Mouse (Mus musculus) skeletal muscle tissue, adult 2 months (tissue): ENCODE measurements around the gene Gm10277.
A peak's percentile ranks its signal among the peaks of the same experiment; 100 is the strongest.

Experiments used
- DNase-seq: peaks from one replicate; pipeline ENCODE4 v3.0.0-alpha.2; 2012; ENCODE audit warnings: low read depth, low spot score

Gene Gm10277

DNA sequence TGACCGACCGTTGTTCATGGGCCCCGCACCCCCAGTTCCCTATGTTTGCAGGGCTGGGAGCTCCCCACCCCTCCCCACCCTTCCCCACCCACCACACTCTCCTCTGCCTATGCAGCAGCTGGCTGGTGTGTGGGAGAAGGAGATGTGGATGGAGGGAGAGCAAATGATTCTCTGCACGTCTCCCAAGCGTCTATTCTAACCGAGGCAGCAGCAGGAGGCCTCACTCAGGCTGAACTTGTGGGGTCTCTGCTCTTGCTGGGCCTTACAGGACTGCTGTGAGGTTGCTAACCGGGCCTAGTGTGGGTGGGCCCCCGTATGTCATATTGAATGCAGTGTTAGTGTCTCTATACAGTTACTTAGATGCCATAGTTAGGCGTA lies 12.9 kb upstream of the Gm10277 start:
- DNase-seq = no peak

DNA sequence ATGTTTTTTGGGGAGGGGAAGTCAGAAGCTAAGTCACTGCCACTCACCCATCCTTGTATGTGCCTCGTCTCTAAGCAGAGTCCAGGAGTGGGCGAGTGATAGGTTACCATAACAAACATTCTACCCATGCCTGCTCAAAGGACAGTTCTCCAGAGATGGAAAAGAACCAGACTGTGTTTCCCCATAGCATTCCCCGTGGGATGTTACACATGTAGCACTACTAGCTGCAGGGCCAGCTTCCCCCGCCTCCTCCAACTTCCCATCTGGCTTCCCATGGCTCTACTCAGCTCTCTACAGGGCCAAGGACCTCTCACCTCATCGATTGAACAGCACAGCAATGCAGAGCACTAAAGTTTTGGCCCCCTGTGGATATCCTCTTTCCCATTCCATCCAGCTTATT lies 7.7 kb upstream of the Gm10277 start:
- DNase-seq = no peak

DNA sequence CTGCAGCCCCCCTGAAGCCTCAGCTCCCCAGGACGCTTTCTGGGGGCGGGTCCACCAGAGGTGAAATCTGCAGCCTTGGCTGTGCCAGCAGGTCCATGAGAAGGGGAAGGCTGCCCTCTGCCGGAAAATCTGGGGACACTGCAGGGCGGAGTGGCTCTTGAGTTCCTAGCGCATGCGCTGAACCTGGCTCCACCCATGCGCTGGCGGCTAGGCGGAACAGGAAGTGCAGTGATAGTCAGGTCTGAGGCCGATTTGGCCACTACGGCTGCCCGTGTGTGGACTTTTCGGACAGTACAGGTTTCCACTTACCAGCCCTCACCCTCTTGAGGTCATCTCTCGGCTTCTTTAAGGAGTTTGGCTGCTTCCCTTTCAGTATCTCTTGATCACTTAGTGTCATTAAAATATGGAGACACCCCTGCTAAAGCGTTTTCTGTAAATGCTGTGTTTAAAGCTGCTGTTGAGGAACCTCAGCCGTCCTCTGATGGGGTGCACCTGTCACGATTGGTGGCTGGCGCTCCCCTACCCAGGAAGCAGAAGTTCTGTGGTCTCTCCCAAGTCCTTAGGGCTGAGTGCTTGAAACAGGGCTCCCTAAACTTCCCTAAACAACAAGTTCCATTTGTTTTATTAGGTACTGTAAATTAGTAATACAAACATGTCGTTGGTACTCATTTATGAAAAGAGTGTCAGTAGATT lies 5.8 kb upstream of the Gm10277 start:
- DNase-seq = peak; percentile 97

DNA sequence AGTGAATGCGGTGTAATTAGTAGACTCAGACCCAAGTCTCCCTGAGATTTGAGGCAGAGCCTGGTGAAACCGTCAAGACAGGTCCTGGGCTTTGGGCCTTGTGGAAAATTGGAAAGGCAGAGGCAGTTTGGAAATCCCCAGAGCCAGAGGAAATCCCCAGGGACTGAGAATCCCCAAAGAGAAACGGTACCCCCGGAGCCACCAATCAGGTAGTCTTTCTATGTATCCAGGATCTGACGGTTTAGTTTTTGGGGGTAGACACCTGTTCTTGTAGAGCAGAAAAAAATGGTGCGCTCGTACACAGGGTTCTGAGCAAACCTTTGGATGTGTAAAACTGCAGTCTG lies 5.0 kb upstream of the Gm10277 start:
- DNase-seq = no peak

DNA sequence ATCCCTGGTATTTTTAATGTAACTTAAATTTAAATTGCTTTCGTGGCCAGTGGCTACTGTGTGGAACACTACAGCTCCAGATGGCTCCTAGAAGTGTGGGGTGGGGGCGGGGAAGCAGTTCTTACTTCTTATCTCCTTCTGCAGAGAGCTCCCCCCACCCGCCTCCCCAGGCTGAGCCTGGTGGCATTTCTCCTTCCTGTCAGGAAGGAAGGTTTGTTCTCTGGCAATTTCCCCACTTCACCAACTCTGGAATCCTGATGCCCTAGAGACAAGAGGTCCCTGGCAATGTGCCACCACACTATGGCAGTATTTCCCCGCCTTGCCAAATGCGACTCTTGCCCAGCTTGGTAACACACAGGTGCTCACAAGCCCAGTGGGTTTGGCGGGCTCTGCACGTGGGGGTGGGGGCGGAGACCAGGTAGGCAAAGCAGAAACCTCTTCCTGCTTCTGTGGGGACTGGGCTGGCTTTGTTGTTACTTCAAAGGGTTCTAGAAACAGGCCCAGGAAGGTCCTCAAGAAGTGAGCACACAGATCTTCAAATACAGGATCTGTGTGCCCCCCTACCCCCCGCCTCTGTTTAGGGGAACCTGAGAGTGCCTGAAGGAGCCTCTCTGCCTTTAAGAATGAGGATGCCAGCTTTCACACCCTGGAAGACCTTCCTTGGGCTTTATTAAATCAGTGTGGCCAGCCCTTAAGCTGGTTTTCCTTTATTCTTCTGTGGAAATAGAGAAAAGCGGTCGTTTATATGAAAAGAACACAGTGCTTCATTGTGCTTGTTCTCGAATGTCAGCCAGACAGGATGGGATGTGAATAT lies 4.4 kb upstream of the Gm10277 start:
- DNase-seq = no peak

DNA sequence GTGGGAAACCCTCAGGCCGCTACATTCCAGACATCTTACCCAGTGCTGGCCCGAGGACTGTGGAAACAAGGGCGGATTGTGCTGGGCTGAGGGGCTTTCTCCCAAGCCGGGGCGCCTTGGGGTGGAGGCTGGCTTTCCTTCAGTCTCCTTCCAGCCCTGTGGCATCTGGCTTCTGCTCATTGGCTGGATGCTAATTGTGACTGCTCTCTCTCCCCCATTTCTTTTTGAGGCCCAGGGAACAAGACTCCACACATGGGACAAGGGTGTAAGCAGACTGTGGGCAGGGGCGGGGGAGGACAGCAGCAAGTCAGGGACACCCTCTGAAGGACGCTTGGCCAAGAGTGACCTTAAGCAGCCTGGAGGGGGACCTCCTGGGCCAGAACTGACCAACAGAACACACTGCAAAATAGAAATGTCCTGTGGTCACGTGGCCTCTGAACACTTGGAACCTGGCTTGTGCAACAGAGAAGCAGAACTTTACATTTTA lies 3.7 kb upstream of the Gm10277 start:
- DNase-seq = no peak

DNA sequence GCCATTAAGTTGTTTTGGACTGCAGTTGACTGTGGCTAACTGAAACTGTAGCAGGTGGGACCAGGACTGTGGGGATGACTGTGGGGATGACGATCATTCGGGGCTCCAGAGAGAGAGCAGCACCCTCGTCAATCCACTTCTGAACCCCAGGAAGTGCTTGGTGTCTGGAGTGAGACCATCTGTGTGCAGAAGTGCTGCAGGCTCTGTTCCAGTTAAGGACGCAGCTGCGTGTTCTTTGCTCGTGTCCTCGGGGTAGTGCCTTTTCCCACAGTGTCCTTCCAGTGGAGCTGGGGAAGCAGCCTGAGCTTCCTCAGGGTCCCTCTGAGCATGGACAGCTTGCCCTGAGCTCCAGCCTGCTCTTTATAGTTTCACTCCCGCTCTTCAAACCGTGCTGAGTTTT lies 2.7 kb upstream of the Gm10277 start:
- no peak for DNase-seq

DNA sequence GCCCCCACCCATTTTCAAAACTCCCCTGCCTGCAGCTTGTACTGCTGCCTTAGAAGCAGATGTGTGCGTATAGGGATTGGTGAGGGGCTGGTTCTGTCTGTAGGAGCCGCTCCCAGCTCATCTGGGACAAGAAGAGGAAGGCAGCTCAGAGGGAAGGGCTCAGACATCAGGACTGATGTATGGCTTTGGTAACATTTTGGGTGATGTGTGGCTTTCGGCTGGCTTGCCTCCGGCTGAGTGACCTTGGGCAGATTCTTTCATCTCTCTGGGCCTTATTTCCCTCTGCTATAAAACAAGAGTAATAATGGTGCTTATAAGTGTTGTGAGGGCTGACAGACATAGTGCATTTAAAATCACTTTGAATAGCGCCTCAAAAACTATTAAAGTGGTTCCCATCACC lies 2.0 kb upstream of the Gm10277 start:
- no peak for DNase-seq

DNA sequence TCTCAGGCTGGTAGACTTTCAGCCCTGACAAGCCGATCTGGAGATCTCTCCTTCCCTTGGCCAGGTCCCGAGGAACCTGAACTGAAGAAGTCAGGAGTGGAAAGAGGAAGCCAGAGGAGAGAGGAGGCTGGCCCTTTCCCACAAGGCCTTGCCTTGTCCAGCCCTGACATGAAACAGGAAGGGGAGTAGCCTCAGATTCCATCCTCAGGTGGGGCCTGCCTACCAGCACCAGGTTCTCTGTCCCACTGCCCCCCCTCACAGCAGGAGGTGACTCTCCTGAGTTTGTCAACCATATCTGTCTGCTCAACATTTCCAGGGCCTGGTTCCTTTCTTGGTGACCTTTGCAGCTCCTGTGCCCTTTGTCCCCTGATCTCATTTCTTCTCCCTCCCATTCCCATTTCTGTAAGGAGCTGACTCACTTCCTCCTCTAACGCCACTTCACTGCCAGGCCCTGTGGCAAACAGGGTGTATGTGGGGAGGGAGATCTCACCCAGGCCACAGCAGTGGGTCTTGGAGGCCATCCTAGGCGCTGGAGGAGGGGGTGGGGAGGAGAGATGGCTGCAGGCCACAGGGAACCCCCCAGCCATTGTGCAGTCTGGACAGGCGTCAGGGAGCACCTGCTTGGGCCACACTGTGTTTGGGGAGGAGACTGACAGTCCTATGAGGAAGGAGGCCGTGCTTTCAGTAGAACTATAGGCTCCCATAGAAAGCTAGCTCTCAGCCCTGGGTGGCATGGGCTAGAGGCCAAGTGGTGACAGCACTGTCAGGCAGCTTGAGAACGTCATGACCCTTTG lies 1.6 kb downstream of the Gm10277 start:
- DNase-seq = no peak

DNA sequence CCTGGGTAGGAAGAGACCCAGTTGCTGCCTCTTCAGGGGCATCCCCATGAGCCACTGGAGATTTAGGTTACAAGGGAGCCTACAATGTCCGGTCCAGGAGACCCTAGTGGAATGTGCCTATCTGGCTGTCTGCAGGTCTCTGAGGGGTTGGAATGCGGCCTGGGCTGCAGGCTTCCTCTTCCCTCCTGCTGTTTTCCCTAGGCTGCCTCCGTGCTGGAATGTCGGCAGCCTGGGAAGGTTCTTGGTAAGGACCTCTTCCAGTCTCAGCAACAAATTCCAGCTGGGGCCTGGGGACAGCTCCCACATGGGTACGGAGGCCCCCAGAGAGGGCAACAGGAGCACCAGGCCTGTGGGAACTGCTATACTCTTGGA lies 2.2 kb downstream of the Gm10277 start:
- DNase-seq = no peak

DNA sequence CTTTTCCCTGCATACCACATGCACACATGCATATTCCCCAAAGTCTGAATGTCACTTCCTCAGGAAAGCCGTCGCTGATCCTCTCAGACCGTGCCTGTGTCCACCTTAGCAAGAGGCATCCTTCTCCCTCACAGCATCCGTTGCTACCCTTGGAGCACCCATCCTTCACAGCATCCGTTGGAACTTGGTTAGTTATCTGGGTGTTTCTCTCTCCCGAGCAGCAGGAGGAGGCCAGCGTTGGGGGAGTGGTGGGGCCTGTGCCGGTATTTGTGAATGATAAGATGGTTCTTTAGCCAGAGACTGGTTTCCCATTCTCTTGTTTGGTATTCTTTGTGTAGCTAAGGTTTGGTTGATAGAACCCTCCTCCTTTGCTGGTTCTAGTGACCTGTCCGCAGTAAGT lies 2.7 kb downstream of the Gm10277 start:
- no peak for DNase-seq

DNA sequence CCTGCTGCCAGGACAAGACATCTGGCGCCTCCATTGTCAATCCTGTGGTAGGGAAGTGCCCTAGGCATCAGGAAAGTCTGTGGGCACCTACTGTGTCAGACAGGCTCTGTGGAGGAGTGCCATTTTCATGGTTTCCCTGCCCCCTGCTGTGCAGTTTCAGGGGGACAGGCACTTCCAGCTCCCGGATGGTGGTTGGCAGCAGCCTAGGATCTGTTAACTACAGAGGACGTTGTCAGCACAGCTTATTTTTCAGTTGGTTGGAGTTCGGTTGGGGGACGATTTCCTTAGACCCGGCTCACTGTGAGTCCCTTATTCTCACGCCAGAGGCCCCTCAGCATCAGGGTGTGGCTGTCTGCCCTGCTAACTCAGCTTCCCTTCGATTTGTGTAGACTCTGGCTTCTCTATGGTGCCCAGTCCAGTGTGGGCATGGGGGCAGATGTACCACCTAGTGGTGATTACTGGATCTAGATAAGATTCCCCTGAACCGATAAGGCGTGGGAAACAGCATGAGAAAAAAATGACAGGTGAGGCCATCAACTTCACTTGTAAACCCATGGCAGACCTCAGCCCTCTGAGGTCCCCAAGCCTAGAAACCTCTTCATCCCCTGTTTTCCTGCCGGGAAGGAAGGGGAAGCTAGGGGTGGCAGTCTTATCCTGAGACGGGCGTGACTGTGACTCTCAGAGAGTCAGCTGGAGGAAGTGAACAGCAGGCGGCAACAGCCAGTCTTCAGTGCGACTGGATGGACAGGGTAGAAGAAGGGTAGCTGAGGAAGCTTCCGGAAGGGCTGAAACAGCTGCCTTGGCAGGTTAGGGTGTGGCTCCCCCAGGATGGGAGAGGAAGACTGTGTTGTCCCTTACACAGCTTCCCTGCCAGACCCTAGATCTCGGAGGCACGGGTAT lies 3.5 kb downstream of the Gm10277 start:
- DNase-seq = no peak

DNA sequence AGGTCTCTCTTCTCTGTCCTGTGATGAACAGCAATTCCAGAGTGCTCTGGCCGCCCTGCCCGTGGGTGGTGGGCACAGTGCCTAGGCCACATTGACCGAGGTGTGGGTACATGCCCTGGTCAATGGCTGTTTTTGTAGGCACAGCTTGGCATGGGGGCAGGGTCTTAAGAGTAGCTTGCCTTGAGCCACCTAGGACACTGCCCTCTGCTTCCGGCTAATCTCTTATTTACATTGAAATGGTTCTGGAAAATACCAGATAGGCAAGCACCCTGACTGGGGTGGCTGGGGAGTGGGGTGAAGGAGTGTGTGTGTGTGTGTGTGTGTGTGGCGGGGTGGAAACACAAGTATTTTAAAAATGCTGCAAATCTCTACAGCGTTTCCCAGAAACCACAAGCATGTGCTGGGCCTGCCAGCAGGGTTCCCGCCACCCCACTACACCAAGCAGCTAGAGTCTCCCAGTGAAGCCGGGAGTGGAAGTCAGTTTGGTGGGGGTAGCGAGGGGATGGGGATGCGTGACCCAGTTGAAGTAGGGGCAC lies 4.3 kb downstream of the Gm10277 start:
- no peak for DNase-seq

DNA sequence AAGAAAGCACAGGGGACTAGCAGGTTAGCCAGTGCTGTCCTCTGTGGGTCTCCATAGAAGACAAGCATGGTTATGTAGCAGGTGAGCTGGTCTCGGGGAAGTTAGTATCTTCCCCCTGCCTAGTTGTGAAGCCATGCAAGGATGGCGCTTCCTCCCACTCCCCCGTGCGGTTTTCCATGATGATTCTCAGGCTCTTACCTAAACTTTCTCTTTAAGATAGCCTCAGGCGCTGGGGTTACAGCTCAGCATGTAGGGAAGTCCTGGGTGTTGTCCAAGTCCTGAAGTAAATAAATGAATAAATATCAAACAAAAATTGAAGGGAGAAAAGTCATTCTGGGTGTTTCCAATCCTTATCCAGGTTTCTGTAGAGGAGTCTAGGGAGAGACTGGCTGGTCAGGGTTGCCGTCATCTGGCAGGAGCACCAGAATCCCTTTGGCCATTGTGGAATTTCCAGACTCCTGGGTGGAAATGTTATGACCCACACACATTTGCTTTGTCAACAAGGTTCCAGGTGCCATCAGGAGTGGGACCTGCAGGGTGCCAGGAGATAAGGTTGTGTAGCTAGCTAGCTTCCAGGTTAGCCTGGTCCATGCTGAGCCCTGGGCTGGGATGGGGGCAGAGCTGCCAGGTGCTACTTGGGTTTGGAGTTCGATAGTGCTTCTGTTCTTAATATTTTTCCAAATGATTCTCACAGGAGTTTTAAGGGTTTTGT lies 5.3 kb downstream of the Gm10277 start:
- no peak for DNase-seq

DNA sequence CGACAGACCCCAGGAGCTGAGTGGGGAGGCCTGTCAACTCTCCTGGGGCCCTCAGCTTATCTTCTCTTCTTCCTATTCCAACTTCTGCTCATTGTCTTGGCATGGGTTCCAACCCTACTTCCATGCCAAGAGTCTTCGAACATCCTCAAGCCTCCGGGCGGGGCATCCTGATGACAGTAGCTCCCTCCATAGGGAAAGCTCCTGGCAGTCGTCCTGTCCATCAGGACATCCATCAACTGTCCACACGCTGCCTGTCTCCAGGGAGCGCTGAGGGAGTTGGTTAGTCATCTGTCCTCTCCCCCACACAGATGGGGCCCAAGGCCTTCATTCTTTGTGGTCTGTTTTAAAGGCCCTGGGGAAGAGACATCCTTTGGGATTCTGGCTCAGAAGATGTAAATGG lies 6.5 kb downstream of the Gm10277 start:
- no peak for DNase-seq

DNA sequence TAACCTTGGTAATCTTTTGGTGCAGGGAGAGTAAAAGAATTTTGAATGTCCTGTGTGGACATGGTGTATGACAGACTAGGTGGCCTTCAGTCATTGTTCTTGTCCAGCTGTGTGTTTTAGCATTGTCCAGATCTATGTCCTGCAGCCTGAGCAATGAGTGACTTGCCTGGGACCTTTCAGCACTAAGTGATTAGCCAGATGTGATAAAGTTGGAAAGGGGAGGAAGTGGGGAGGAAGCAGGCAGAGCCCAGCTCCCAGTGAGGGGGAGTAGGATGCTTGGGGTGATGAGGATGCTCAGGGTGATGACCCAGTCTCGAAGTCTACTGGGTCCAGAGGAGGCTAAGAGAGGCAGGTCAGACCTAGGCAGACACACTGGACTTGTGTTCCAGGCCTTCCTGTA lies 8.3 kb downstream of the Gm10277 start:
- DNase-seq = no peak

DNA sequence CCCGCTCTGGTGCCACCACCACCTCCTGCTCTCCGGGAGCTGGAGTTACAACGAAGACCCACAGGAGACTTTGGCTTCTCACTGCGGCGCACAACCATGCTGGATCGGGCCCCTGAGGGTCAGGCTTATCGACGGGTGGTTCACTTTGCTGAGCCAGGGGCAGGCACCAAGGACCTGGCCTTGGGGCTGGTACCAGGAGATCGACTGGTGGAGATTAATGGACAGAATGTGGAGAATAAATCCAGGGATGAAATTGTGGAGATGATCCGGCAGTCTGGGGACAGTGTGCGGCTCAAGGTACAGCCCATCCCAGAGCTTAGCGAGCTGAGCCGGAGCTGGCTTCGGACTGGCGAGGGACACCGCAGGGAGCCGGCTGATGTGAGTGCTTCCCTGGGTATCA lies 9.6 kb downstream of the Gm10277 start:
- DNase-seq = no peak

DNA sequence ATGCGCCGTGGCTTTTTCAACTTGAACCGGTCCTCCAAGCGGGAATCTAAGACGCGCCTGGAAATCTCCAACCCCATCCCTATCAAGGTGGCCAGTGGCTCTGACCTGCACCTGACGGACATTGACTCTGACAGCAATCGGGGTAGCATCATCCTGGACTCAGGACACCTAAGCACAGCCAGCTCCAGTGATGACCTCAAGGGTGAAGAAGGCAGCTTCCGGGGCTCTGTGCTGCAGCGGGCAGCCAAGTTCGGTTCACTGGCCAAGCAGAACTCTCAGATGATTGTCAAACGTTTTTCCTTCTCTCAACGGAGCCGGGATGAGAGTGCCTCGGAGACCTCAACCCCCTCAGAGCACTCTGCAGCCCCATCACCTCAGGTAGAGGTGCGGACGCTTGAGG lies 10.1 kb downstream of the Gm10277 start:
- DNase-seq = no peak

DNA sequence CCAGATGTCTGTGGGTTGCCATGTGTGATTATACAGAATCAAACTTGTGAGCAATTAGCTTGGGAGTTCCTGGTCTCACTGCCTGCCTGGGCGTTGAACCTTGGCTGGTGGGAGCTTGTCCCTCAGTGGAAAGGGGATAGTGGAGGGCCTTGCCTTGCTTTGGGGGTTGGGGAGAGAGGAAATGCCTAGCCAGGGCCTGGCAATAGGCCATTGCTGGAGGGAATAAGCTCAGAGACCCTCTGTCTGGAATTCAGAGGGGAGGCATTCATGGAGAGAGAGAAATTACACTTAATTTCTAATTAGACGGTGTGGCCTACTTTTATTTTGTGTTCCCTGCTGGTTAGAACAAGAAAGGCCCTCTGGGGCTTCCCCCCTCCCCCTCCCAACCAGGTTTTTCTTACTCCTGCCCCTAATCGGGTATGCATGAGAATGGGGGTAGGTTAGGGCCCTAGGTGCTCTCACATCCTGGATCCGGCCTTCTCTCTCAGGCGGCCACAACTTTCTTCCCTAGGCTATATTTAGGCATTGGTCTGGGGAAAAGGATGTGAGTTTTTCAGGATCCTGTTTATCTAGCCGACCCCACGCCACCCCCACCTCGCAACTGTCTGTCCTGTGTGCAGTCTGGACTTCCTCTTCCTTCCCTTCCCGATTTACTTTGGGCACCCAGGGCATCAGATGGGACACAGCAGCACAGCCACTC lies 11.7 kb downstream of the Gm10277 start:
- no peak for DNase-seq
